Mouse (Mus musculus): ENCODE measurements around the gene Tubgcp4.

DNA sequence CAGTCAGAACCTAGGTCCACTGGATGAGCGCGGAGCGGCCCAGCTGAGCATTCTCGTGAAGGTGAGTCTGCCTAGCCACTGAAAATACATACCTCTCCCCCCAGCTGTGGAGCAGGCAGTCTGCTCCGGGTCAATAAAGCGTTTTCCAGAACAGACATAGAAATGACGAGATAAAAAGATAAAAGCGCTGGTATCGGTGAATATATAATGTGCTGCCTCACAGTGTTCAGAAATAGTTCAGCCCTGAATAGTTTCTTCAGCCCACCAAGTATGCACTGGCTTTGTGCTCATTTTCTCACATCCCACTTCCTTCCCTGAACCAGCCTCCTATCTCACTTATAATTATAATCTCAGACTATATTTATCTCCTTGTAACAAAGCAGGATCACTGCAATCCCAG, 25.0 kb downstream of the Tubgcp4 start:
- TF ChIP-seq POLR2A (IDR thresholded peaks at IDR 0.05; ENCODE audit: control insufficient read depth, extremely low read depth, insufficient read depth, low read length, poor library complexity) (no peak), CTCF (IDR thresholded peaks at IDR 0.05; ENCODE audit: borderline replicate concordance, control insufficient read depth, extremely low read depth, insufficient read depth, low read length, poor library complexity) (no peak)

Data from thymus, adult 2 months (tissue).